Mouse (Mus musculus) kidney, embryonic 15.5 days (tissue): ENCODE measurements around the gene Prss35. TPM values are rescaled to one million over a fixed set of nuclear protein-coding genes. Genes with fewer than 3 reads are reported as not detected.

ENCODE experiments used
- ATAC-seq: fragments of 200-750 bp; cut with Nextera tagmentation; replicated peaks from 2 replicates; pipeline ENCODE4 v1.8.0; 2017; ENCODE audit warnings: moderate TSS enrichment; ENCODE audit not compliant: low FRiP score
- H3K27ac ChIP-seq: fragments of 300-500 bp; sonication (generic); 2 replicates; pipeline ENCODE4 v1.5.1; 2015; ENCODE audit warnings: mild to moderate bottlenecking, inconsistent platforms
- H3K27me3 ChIP-seq: fragments of 300-500 bp; sonication (generic); 2 replicates; pipeline ENCODE4 v1.6.1; 2015; ENCODE audit warnings: inconsistent platforms
- H3K36me3 ChIP-seq: fragments of 300-500 bp; sonication (generic); 2 replicates; pipeline ENCODE4 v1.6.1; 2015; ENCODE audit warnings: inconsistent platforms
- H3K4me1 ChIP-seq: fragments of 300-500 bp; sonication (generic); 2 replicates; pipeline ENCODE4 v1.6.1; 2015; ENCODE audit warnings: inconsistent platforms
- H3K4me2 ChIP-seq: fragments of 300-500 bp; sonication (generic); 2 replicates; pipeline ENCODE4 v1.6.1; 2015; ENCODE audit warnings: moderate library complexity, mild to moderate bottlenecking, inconsistent platforms
- H3K4me3 ChIP-seq: fragments of 300-500 bp; sonication (generic); replicated peaks from 2 replicates; pipeline ENCODE4 v1.5.1; 2015; ENCODE audit warnings: mild to moderate bottlenecking, inconsistent platforms
- H3K9ac ChIP-seq: fragments of 300-500 bp; sonication (generic); 2 replicates; pipeline ENCODE4 v1.6.1; 2015; ENCODE audit warnings: mild to moderate bottlenecking, inconsistent platforms
- H3K9me3 ChIP-seq: fragments of 300-500 bp; sonication (generic); replicated peaks from 2 replicates; pipeline ENCODE4 v1.6.1; 2016; ENCODE audit warnings: inconsistent platforms
- WGBS: fragments of 180-500 bp; shearing (Covaris S2); methylation state at CpG from one replicate; pipeline ENCODE4 v1.1.7; 2015; ENCODE audit warnings: mixed read lengths; 5-methylcytosine and 5-hydroxymethylcytosine counted together
- polyA plus RNA-seq: library from polyadenylated mRNA; unstranded; fragments of >200 nt; fragmentation: Nextera tagmentation; extraction: Ambion mirVana; gene quantifications from 2 replicates; pipeline ENCODE4 v1.2.1, GENCODE M21; 2015

Gene Prss35
- polyA plus RNA-seq, 1 experiment from 2014 or later: 12.2 TPM

GRCm38 (mm10) chr9:86778212-86778611, 34.8 kb downstream of the Prss35 start:
- no peak overlapping the region for H3K27ac ChIP-seq
- no peak overlapping the region for H3K4me2 ChIP-seq
- H3K36me3 ChIP-seq: 0 out of 2 replicates have a peak, but pooled peaks cover 2% of the 10 kb centered on the region
- no peak for ATAC-seq
- H3K4me1 ChIP-seq: no peaks in the 10 kb centered on the region
- H3K9ac ChIP-seq: no peak overlapping the region
- WGBS: 77% methylated on average over 4 of the region's 4 CpGs
- no peaks in the 10 kb centered on the region for H3K27me3 ChIP-seq
- no peak overlapping the region for H3K4me3 ChIP-seq
- H3K9me3 ChIP-seq: no peaks in the 10 kb centered on the region

- 95% methylated on average over 4 of the region's 4 CpGs for WGBS
- no peak for ATAC-seq
- Histone ChIP-seq H3K9ac (no peak overlapping the region), H3K36me3 (no peaks in the 10 kb centered on the region), H3K4me3 (no peak overlapping the region), H3K4me2 (no peak overlapping the region), H3K9me3 (no peaks in the 10 kb centered on the region), H3K4me1 (no peaks in the 10 kb centered on the region), H3K27ac (no peak overlapping the region), H3K27me3 (no peaks in the 10 kb centered on the region)
Observed at GRCm38 (mm10) chr9:86781426-86781825, 38.0 kb downstream of the Prss35 start.

GRCm38 (mm10) chr9:86782836-86783235, 39.4 kb downstream of the Prss35 start:
- H3K27ac ChIP-seq: no peak overlapping the region
- no peaks in the 10 kb centered on the region for H3K36me3 ChIP-seq
- H3K4me2 ChIP-seq: no peak overlapping the region
- WGBS: 85% methylated on average over 2 of the region's 2 CpGs
- no peaks in the 10 kb centered on the region for H3K4me1 ChIP-seq
- H3K9ac ChIP-seq: no peak overlapping the region
- H3K27me3 ChIP-seq: no peaks in the 10 kb centered on the region
- no peaks in the 10 kb centered on the region for H3K9me3 ChIP-seq
- H3K4me3 ChIP-seq: no peak overlapping the region
- ATAC-seq: no peak

GRCm38 (mm10) chr9:86789186-86789585, 45.7 kb downstream of the Prss35 start:
- H3K4me1 ChIP-seq: no peaks in the 10 kb centered on the region
- no peaks in the 10 kb centered on the region for H3K36me3 ChIP-seq
- 79% methylated on average over 6 of the region's 6 CpGs for WGBS
- no peaks in the 10 kb centered on the region for H3K9me3 ChIP-seq
- no peaks in the 10 kb centered on the region for H3K27me3 ChIP-seq
- no peak for ATAC-seq
- no peak overlapping the region for H3K4me3 ChIP-seq
- H3K9ac ChIP-seq: no peak overlapping the region
- H3K4me2 ChIP-seq: no peak overlapping the region
- no peak overlapping the region for H3K27ac ChIP-seq

GRCm38 (mm10) chr9:86791927-86792326, 48.5 kb downstream of the Prss35 start:
- ATAC-seq: no peak
- H3K4me2 ChIP-seq: no peak overlapping the region

GRCm38 (mm10) chr9:86795236-86795635, 51.8 kb downstream of the Prss35 start:
- 54% methylated on average over 3 of the region's 3 CpGs for WGBS
- Histone ChIP-seq H3K4me3 (no peak overlapping the region), H3K27me3 (no peaks in the 10 kb centered on the region), H3K4me1 (peaks cover 6% of the 10 kb centered on the region; the same call in 1 of the 2 replicates), H3K27ac (no peak overlapping the region), H3K9me3 (no peaks in the 10 kb centered on the region), H3K36me3 (no peaks in the 10 kb centered on the region), H3K4me2 (no peak overlapping the region), H3K9ac (no peak overlapping the region)
- ATAC-seq: no peak

More at GRCm38 (mm10) chr9:86791927-86792326, 48.5 kb downstream of the Prss35 start:
- Histone ChIP-seq H3K4me1 (no peaks in the 10 kb centered on the region), H3K4me3 (no peak overlapping the region), H3K27me3 (no peaks in the 10 kb centered on the region), H3K9ac (no peak overlapping the region), H3K36me3 (no peaks in the 10 kb centered on the region), H3K9me3 (no peaks in the 10 kb centered on the region), H3K27ac (no peak overlapping the region)
- WGBS: 85% methylated on average over 7 of the region's 7 CpGs

- ATAC-seq: no peak
- no peak overlapping the region for H3K9ac ChIP-seq
- H3K27ac ChIP-seq: no peak overlapping the region
- peaks cover 6% of the 10 kb centered on the region; the same call in 1 of the 2 replicates for H3K4me1 ChIP-seq
- no peaks in the 10 kb centered on the region for H3K36me3 ChIP-seq
- H3K27me3 ChIP-seq: no peaks in the 10 kb centered on the region
- WGBS: 93% methylated on average over 4 of the region's 4 CpGs
- no peak overlapping the region for H3K4me3 ChIP-seq
- H3K9me3 ChIP-seq: no peaks in the 10 kb centered on the region
- H3K4me2 ChIP-seq: no peak overlapping the region
Observed at GRCm38 (mm10) chr9:86797553-86797952, 54.1 kb downstream of the Prss35 start.

- Histone ChIP-seq H3K27me3 (no peaks in the 10 kb centered on the region), H3K9me3 (no peaks in the 10 kb centered on the region), H3K4me1 (peaks cover 6% of the 10 kb centered on the region; the same call in 1 of the 2 replicates), H3K9ac (no peak overlapping the region), H3K36me3 (no peaks in the 10 kb centered on the region), H3K27ac (no peak overlapping the region), H3K4me2 (no peak overlapping the region), H3K4me3 (no peak overlapping the region)
- no peak for ATAC-seq
- 92% methylated on average over 5 of the region's 5 CpGs for WGBS
Observed at GRCm38 (mm10) chr9:86798129-86798528, 54.7 kb downstream of the Prss35 start.

- Histone ChIP-seq H3K27me3 (no peaks in the 10 kb centered on the region), H3K9me3 (no peaks in the 10 kb centered on the region), H3K4me3 (no peak overlapping the region), H3K36me3 (no peaks in the 10 kb centered on the region), H3K27ac (0 out of 2 replicates have a peak overlapping the region, but pooled peaks have one; percentile 3), H3K4me1 (peaks cover 6% of the 10 kb centered on the region; the same call in 1 of the 2 replicates), H3K9ac (no peak overlapping the region; the same call in 1 of the 2 replicates), H3K4me2 (0 out of 2 replicates have a peak overlapping the region, but pooled peaks have one; percentile 2)
- 28% methylated on average over 7 of the region's 7 CpGs for WGBS
- peak; percentile 67 for ATAC-seq
Observed at GRCm38 (mm10) chr9:86798686-86799085, 55.2 kb downstream of the Prss35 start.

GRCm38 (mm10) chr9:86799099-86799498, 55.6 kb downstream of the Prss35 start:
- no peak overlapping the region for H3K9ac ChIP-seq
- H3K4me1 ChIP-seq: peaks cover 6% of the 10 kb centered on the region; the same call in 1 of the 2 replicates
- 0 out of 2 replicates have a peak overlapping the region, but pooled peaks have one; percentile 3 for H3K27ac ChIP-seq
- H3K4me2 ChIP-seq: 0 out of 2 replicates have a peak overlapping the region, but pooled peaks have one; percentile 2
- H3K27me3 ChIP-seq: no peaks in the 10 kb centered on the region
- no peaks in the 10 kb centered on the region for H3K36me3 ChIP-seq
- ATAC-seq: peak; percentile 41; the same call in 1 of the 2 replicates
- no peaks in the 10 kb centered on the region for H3K9me3 ChIP-seq
- 39% methylated on average over 7 of the region's 7 CpGs for WGBS
- H3K4me3 ChIP-seq: no peak overlapping the region

- Histone ChIP-seq H3K27ac (no peak overlapping the region), H3K9ac (no peak overlapping the region), H3K36me3 (no peaks in the 10 kb centered on the region), H3K4me1 (peaks cover 6% of the 10 kb centered on the region; the same call in 1 of the 2 replicates), H3K9me3 (no peaks in the 10 kb centered on the region), H3K4me3 (no peak overlapping the region), H3K4me2 (no peak overlapping the region), H3K27me3 (no peaks in the 10 kb centered on the region)
- WGBS: 32% methylated on average over 3 of the region's 3 CpGs
- peak; percentile 31; the same call in 1 of the 2 replicates for ATAC-seq
Observed at GRCm38 (mm10) chr9:86800600-86801163, 57.2 kb downstream of the Prss35 start.
